Mouse (Mus musculus): Measurements from ENCODE around the gene Tma7. TPM values are rescaled to one million over a fixed set of nuclear protein-coding genes. Genes with fewer than 3 reads are reported as not detected.

Tma7 gene
- polyA plus RNA-seq, 2 experiments: 191 to 664 TPM

GRCm38 (mm10) chr9:109111101-109111500 is 28.7 kb upstream of the Tma7 start:
- Histone ChIP-seq H3K9ac (ENCODE audit: low read depth, low read length, severe bottlenecking) (no peak overlapping the region), H3K4me1 (ENCODE audit: control insufficient read depth, insufficient read depth, low read length) (no peaks in the 10 kb centered on the region), H3K27ac (replicated peaks; ENCODE audit: low read depth, low read length) (no peak overlapping the region), H3K4me2 (replicated peaks; ENCODE audit: low read depth, low read length, severe bottlenecking) (no peak overlapping the region), H3K9me3 (ENCODE audit: control insufficient read depth, low read length) (no peaks in the 10 kb centered on the region), H3K27me3 (ENCODE audit: control insufficient read depth, insufficient read depth, low read length) (no peaks in the 10 kb centered on the region), H3K4me3 (replicated peaks; ENCODE audit: low read length) (no peak overlapping the region), H3K36me3 (ENCODE audit: control insufficient read depth, insufficient read depth, low read length) (peaks cover 97% of the 10 kb centered on the region)
- DNase-seq (ENCODE audit: low spot score): no peak
- WGBS: 80% methylated on average over 4 of the region's 4 CpGs
- no peak for ATAC-seq (ENCODE audit: low FRiP score, low read depth)
- TF ChIP-seq POLR2A (IDR thresholded peaks at IDR 0.05; ENCODE audit: borderline replicate concordance, extremely low read depth, insufficient read depth, insufficient read length): no peak

DNA sequence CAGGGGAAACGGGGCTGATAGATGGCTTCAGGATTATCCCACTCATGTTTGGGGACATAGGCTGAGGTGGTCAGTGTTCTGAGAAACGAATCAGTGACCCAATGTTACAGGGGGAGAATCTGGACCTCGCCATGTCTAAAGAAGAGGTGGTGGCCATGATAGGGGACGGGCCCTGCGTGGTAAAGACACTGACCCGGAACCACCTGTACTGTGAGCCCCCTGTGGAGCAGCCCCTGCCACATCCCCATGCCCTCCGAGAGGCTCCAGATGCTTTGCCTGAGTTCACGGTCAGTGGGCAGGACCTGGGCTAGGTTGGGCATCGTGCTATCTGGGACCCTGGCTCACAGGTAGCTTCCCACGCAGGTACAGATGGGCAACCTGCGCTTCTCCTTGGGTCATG is 27.9 kb upstream of the Tma7 start:
- H3K36me3 ChIP-seq (ENCODE audit: control insufficient read depth, insufficient read depth, low read length): peaks cover 97% of the 10 kb centered on the region
- DNase-seq (ENCODE audit: low spot score) (no peak), ATAC-seq (ENCODE audit: low FRiP score, low read depth) (no peak)
- no peak overlapping the region for H3K4me3 ChIP-seq (replicated peaks; ENCODE audit: low read length)
- H3K4me1 ChIP-seq (ENCODE audit: control insufficient read depth, insufficient read depth, low read length): no peaks in the 10 kb centered on the region
- no peaks in the 10 kb centered on the region for H3K9me3 ChIP-seq (ENCODE audit: control insufficient read depth, low read length)
- no peak overlapping the region for H3K4me2 ChIP-seq (replicated peaks; ENCODE audit: low read depth, low read length, severe bottlenecking)
- no peaks in the 10 kb centered on the region for H3K27me3 ChIP-seq (ENCODE audit: control insufficient read depth, insufficient read depth, low read length)
- no peak for TF ChIP-seq POLR2A (IDR thresholded peaks at IDR 0.05; ENCODE audit: borderline replicate concordance, extremely low read depth, insufficient read depth, insufficient read length)
- no peak overlapping the region for H3K27ac ChIP-seq (replicated peaks; ENCODE audit: low read depth, low read length)
- WGBS: 90% methylated on average over 11 of the region's 11 CpGs
- H3K9ac ChIP-seq (ENCODE audit: low read depth, low read length, severe bottlenecking): no peak overlapping the region

- ATAC-seq (ENCODE audit: low FRiP score, low read depth): no peak
- 18% methylated on average over 4 of the region's 6 CpGs for WGBS
- no peak overlapping the region for H3K27ac ChIP-seq (replicated peaks; ENCODE audit: low read depth, low read length)
Observed at GRCm38 (mm10) chr9:109107341-109107740, 25.0 kb upstream of the Tma7 start.

GRCm38 (mm10) chr9:109105648-109106047 is 23.3 kb upstream of the Tma7 start:
- H3K4me3 ChIP-seq (replicated peaks; ENCODE audit: low read length): no peak overlapping the region
- WGBS: 94% methylated on average over 12 of the region's 12 CpGs
- no peak for DNase-seq (ENCODE audit: low spot score)
- peaks cover 85% of the 10 kb centered on the region for H3K36me3 ChIP-seq (ENCODE audit: control insufficient read depth, insufficient read depth, low read length)
- H3K4me1 ChIP-seq (ENCODE audit: control insufficient read depth, insufficient read depth, low read length): 0 out of 2 replicates have a peak, but pooled peaks cover 6% of the 10 kb centered on the region
- H3K9ac ChIP-seq (ENCODE audit: low read depth, low read length, severe bottlenecking): no peak overlapping the region
- no peak for TF ChIP-seq POLR2A (IDR thresholded peaks at IDR 0.05; ENCODE audit: borderline replicate concordance, extremely low read depth, insufficient read depth, insufficient read length)
- ATAC-seq (ENCODE audit: low FRiP score, low read depth): no peak
- no peak overlapping the region for H3K27ac ChIP-seq (replicated peaks; ENCODE audit: low read depth, low read length)
- H3K27me3 ChIP-seq (ENCODE audit: control insufficient read depth, insufficient read depth, low read length): no peaks in the 10 kb centered on the region
- H3K4me2 ChIP-seq (replicated peaks; ENCODE audit: low read depth, low read length, severe bottlenecking): no peak overlapping the region
- H3K9me3 ChIP-seq (ENCODE audit: control insufficient read depth, low read length): no peaks in the 10 kb centered on the region

More at GRCm38 (mm10) chr9:109107341-109107740, 25.0 kb upstream of the Tma7 start:
- peaks cover 94% of the 10 kb centered on the region for H3K36me3 ChIP-seq (ENCODE audit: control insufficient read depth, insufficient read depth, low read length)
- no peak overlapping the region for H3K9ac ChIP-seq (ENCODE audit: low read depth, low read length, severe bottlenecking)
- TF ChIP-seq POLR2A (IDR thresholded peaks at IDR 0.05; ENCODE audit: borderline replicate concordance, extremely low read depth, insufficient read depth, insufficient read length): no peak
- no peak for DNase-seq (ENCODE audit: low spot score)
- no peaks in the 10 kb centered on the region for H3K9me3 ChIP-seq (ENCODE audit: control insufficient read depth, low read length)
- H3K27me3 ChIP-seq (ENCODE audit: control insufficient read depth, insufficient read depth, low read length): no peaks in the 10 kb centered on the region
- H3K4me2 ChIP-seq (replicated peaks; ENCODE audit: low read depth, low read length, severe bottlenecking): no peak overlapping the region
- 0 out of 2 replicates have a peak, but pooled peaks cover 6% of the 10 kb centered on the region for H3K4me1 ChIP-seq (ENCODE audit: control insufficient read depth, insufficient read depth, low read length)
- H3K4me3 ChIP-seq (replicated peaks; ENCODE audit: low read length): no peak overlapping the region

- H3K4me3 ChIP-seq (replicated peaks; ENCODE audit: low read length): no peak overlapping the region
- ATAC-seq (ENCODE audit: low FRiP score, low read depth) (no peak), DNase-seq (ENCODE audit: low spot score) (no peak)
- H3K9ac ChIP-seq (ENCODE audit: low read depth, low read length, severe bottlenecking): no peak overlapping the region
- no peak for TF ChIP-seq POLR2A (IDR thresholded peaks at IDR 0.05; ENCODE audit: borderline replicate concordance, extremely low read depth, insufficient read depth, insufficient read length)
- H3K9me3 ChIP-seq (ENCODE audit: control insufficient read depth, low read length): no peaks in the 10 kb centered on the region
- peaks cover 8% of the 10 kb centered on the region; the same call in 1 of the 2 replicates for H3K4me1 ChIP-seq (ENCODE audit: control insufficient read depth, insufficient read depth, low read length)
- no peak overlapping the region for H3K27ac ChIP-seq (replicated peaks; ENCODE audit: low read depth, low read length)
- H3K27me3 ChIP-seq (ENCODE audit: control insufficient read depth, insufficient read depth, low read length): no peaks in the 10 kb centered on the region
- 71% methylated on average over 11 of the region's 12 CpGs for WGBS
- no peak overlapping the region for H3K4me2 ChIP-seq (replicated peaks; ENCODE audit: low read depth, low read length, severe bottlenecking)
- H3K36me3 ChIP-seq (ENCODE audit: control insufficient read depth, insufficient read depth, low read length): peaks cover 84% of the 10 kb centered on the region
Observed at GRCm38 (mm10) chr9:109105011-109105410, 22.6 kb upstream of the Tma7 start.

GRCm38 (mm10) chr9:109104083-109104482 is 21.7 kb upstream of the Tma7 start:
- Histone ChIP-seq H3K27ac (replicated peaks; ENCODE audit: low read depth, low read length) (no peak overlapping the region), H3K27me3 (ENCODE audit: control insufficient read depth, insufficient read depth, low read length) (no peaks in the 10 kb centered on the region), H3K36me3 (ENCODE audit: control insufficient read depth, insufficient read depth, low read length) (peaks cover 84% of the 10 kb centered on the region), H3K9me3 (ENCODE audit: control insufficient read depth, low read length) (no peaks in the 10 kb centered on the region), H3K9ac (ENCODE audit: low read depth, low read length, severe bottlenecking) (no peak overlapping the region), H3K4me2 (replicated peaks; ENCODE audit: low read depth, low read length, severe bottlenecking) (no peak overlapping the region), H3K4me1 (ENCODE audit: control insufficient read depth, insufficient read depth, low read length) (peaks cover 16% of the 10 kb centered on the region), H3K4me3 (replicated peaks; ENCODE audit: low read length) (no peak overlapping the region)
- 87% methylated on average over 9 of the region's 9 CpGs for WGBS
- TF ChIP-seq POLR2A (IDR thresholded peaks at IDR 0.05; ENCODE audit: borderline replicate concordance, extremely low read depth, insufficient read depth, insufficient read length): no peak
- ATAC-seq (ENCODE audit: low FRiP score, low read depth) (no peak), DNase-seq (ENCODE audit: low spot score) (no peak)

Data from limb, embryonic 14.5 days (tissue).